ENCODE assay signal across 33 mouse cellular contexts in genomic region chr6:67459424-67459823, GRCm38 (mm10). TPM values are rescaled to one million over a fixed set of nuclear protein-coding genes. Genes with fewer than 3 reads are reported as not detected.
A peak's percentile ranks its signal among the peaks of the same experiment; 100 is the strongest.
DNase-seq lines count a peak whose midpoint lies in the region; TF ChIP-seq lines count a peak whose summit lies in the region.
"Had no signal": no experiment of that assay in that cellular context is flagged by ENCODE, and none has a peak within 500 bp of the region (broad histone marks: within the 10 kb centered on the region; RNA-seq: fewer than 3 reads in every experiment).

No protein-coding gene starts in this region.

- H3ac ChIP-seq in C2C12 (ENCODE audit: control insufficient read depth, insufficient read length, low read depth), result no peak overlapping the region

- H3K79me2 ChIP-seq in C2C12 (ENCODE audit: control insufficient read depth, insufficient read depth), result no peaks in the 10 kb centered on the region

- TF ChIP-seq CTCF in C2C12 (IDR thresholded peaks at IDR 0.05; ENCODE audit: control insufficient read depth, insufficient read depth, insufficient read length), result no peak

- no peaks in the 10 kb centered on the region for H3K36me3 ChIP-seq in C2C12 (ENCODE audit: control insufficient read depth, insufficient read depth)
- H3K36me3 ChIP-seq: embryonic facial prominence, embryonic 12.5 days; embryonic facial prominence, embryonic 15.5 days; hindbrain, embryonic 12.5 days; hindbrain, embryonic 15.5 days had no signal

- no peak overlapping the region for H3K4me3 ChIP-seq in C2C12 (ENCODE audit: insufficient read depth, poor library complexity, severe bottlenecking)
- H3K4me3 ChIP-seq: embryonic facial prominence, embryonic 12.5 days; embryonic facial prominence, embryonic 15.5 days; gastrocnemius, adult 2 months; hindbrain, embryonic 12.5 days; hindbrain, embryonic 15.5 days had no signal

- no peaks in the 10 kb centered on the region for H3K79me3 ChIP-seq in C2C12 (ENCODE audit: low read depth)

- DNase-seq in urinary bladder, postnatal 14 days (ENCODE audit: low spot score), result peak; percentile 9
- no peak for DNase-seq in urinary bladder, postnatal 10 days (ENCODE audit: low spot score)
- DNase-seq in brain, adult 2 months (ENCODE audit: low read depth, low spot score), result peak; percentile 7
- no peak for DNase-seq in ovary, adult 18-20 months (ENCODE audit: low spot score)
- no peak for DNase-seq in kidney, postnatal 10 days
- no peak for DNase-seq in left cerebral cortex, postnatal 10 days (ENCODE audit: extremely low spot score in 1 of 2, low spot score in 2 of 2)
- DNase-seq: adrenal gland, postnatal 10 days; adrenal gland, postnatal 36 days; B cell, adult 2 months; cerebellum, adult 11 months; cerebellum, adult 2 months; cerebellum, adult 9-11 months; cerebellum, postnatal 25 days; forebrain, postnatal 0 days; gastrocnemius, adult 2 months; gastrocnemius, postnatal 14 days; heart, adult 11 months had no signal

- intact Hi-C loops in left cerebral cortex, postnatal 10 days (cut with DNase I), result no loop called here

- no peaks in the 10 kb centered on the region for H3K27me3 ChIP-seq in C2C12 (ENCODE audit: control insufficient read depth, insufficient read depth, insufficient read length)
- H3K27me3 ChIP-seq: embryonic facial prominence, embryonic 12.5 days; embryonic facial prominence, embryonic 15.5 days; hindbrain, embryonic 12.5 days; hindbrain, embryonic 15.5 days had no signal

TF ChIP-seq in C2C12, 6 proteins besides CTCF, POLR2A, EP300 and RAD21:
- peak; percentile 85 for TF ChIP-seq MYOD1 (IDR thresholded peaks at IDR 0.05; ENCODE audit: control insufficient read depth, insufficient read length, low read depth)
- TF ChIP-seq FOSL1 (IDR thresholded peaks at IDR 0.05; ENCODE audit: insufficient read depth, low read length, poor library complexity, severe bottlenecking), result peak; percentile 43
- TF ChIP-seq MAX (IDR thresholded peaks at IDR 0.05), result no peak
- no peak for TF ChIP-seq USF1 (IDR thresholded peaks at IDR 0.05; ENCODE audit: low read depth)

RNA-seq across cellular contexts. Expression of gene Il23r, which starts 32.2 kb away (rescaled TPM):
- not detected for polyA plus RNA-seq in C2C12 (2012; fragmentation: generic; extraction: Trizol)
- total RNA-seq in left cerebral cortex, postnatal 10 days (2021), result under 1 TPM in 1 of 2 experiments, not detected in 1; 0.14 TPM
- total RNA-seq: common myeloid progenitor, adult 5-6 weeks; gastrocnemius, adult 2 months; gastrocnemius, postnatal 14 days; gastrocnemius, postnatal 4 days; heart, adult 8-10 months; heart, postnatal 25 days; hematopoietic stem cell, adult 5-6 weeks had no signal
- polyA plus RNA-seq: embryonic facial prominence, embryonic 12.5 days; embryonic facial prominence, embryonic 15.5 days; forebrain, embryonic 11.5 days; forebrain, embryonic 14.5 days; forebrain, postnatal 0 days; frontal cortex, adult 2 months; heart, embryonic 11.5 days; heart, embryonic 14.5 days; heart, postnatal 0 days; hindbrain, embryonic 12.5 days; hindbrain, embryonic 15.5 days had no signal

Comparison
In these comparisons a context has a peak if more than half of its experiments do, and no peak if none do; other contexts are left out.
1. DNase-seq: peak in urinary bladder, postnatal 14 days (single experiment) and brain, adult 2 months (single experiment); none in urinary bladder, postnatal 10 days (single experiment), ovary, adult 18-20 months (single experiment), kidney, postnatal 10 days (single experiment) and left cerebral cortex, postnatal 10 days (0 of 2).